ENCODE assay signal across 19 mouse cellular contexts in the genomic region with DNA sequence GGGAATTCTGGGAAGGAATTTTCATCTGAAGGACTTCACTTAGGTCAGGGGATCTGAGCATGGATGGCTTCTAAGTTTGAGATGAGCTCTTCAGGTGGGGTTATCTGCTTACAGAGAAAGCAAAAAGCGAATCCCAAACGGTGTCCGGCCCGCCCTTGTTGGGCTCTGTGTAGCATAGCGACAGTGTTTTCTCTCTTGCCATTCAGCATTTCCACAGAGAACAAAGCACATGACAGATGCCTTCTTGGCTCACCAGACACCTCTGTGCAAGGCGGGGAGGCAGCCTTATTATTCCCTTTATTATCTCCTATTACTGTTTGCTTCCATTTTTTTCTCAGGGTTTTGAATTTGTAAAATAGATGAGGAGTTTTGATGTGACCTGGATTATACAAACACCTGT.
DNase-seq lines count a peak whose midpoint lies in the region; ATAC-seq and TF ChIP-seq lines count a peak whose summit lies in the region.
"Had no signal": no experiment of that assay in that cellular context is flagged by ENCODE, and none has a peak within 500 bp of the region (broad histone marks: within the 10 kb centered on the region; RNA-seq: fewer than 3 reads in every experiment).

No protein-coding gene starts in this region.

- H3K9me3 ChIP-seq in forebrain, embryonic 12.5 days = no peaks in the 10 kb centered on the region
- H3K9me3 ChIP-seq in forebrain, embryonic 10.5 days = no peaks in the 10 kb centered on the region
- no peaks in the 10 kb centered on the region for H3K9me3 ChIP-seq in forebrain, embryonic 14.5 days (replicated peaks; ENCODE audit: control insufficient read depth, low read length)
- no peaks in the 10 kb centered on the region for H3K9me3 ChIP-seq in hindbrain, embryonic 15.5 days
- no peaks in the 10 kb centered on the region for H3K9me3 ChIP-seq in neural tube, embryonic 12.5 days
- H3K9me3 ChIP-seq: embryonic facial prominence, embryonic 13.5 days had no signal

- intact Hi-C loops in heart, adult 2 months (cut with DNase I) = no loop called here

- 53% methylated on average over 6 of the region's 6 CpGs for WGBS in forebrain, embryonic 12.5 days
- 79% methylated on average over 6 of the region's 6 CpGs for WGBS in forebrain, embryonic 10.5 days
- 29% methylated on average over 6 of the region's 6 CpGs for WGBS in forebrain, embryonic 14.5 days
- WGBS in hindbrain, embryonic 15.5 days = 29% methylated on average over 6 of the region's 6 CpGs
- WGBS in neural tube, embryonic 12.5 days = 53% methylated on average over 6 of the region's 6 CpGs
- whole genome bisulfite sequencing in heart, adult 2 months = 84% methylated on average over 6 of the region's 6 CpGs

- peak; percentile 76; the same call in 1 of the 2 replicates for ATAC-seq in forebrain, embryonic 12.5 days (ENCODE audit: low FRiP score)
- peak; percentile 86 for ATAC-seq in forebrain, embryonic 14.5 days
- ATAC-seq in hindbrain, embryonic 15.5 days (ENCODE audit: low FRiP score, low read depth) = peak; percentile 66; the same call in 1 of the 2 replicates
- ATAC-seq in neural tube, embryonic 12.5 days (ENCODE audit: low FRiP score, low read depth) = 0 out of 2 replicates have a peak, but pooled peaks have one; percentile 43
- ATAC-seq: intestine, postnatal 0 days had no signal

- no peak for TF ChIP-seq EP300 in heart, adult 2 months (IDR thresholded peaks at IDR 0.05; ENCODE audit: insufficient read depth, low read depth, low read length)

- H3K79me2 ChIP-seq in heart, adult 2 months (replicated peaks; ENCODE audit: control insufficient read depth, insufficient read depth, low read length) = no peaks in the 10 kb centered on the region

- H3K36me3 ChIP-seq in forebrain, embryonic 12.5 days (replicated peaks) = no peaks in the 10 kb centered on the region
- H3K36me3 ChIP-seq in forebrain, embryonic 10.5 days (replicated peaks) = no peaks in the 10 kb centered on the region
- H3K36me3 ChIP-seq in forebrain, embryonic 14.5 days (ENCODE audit: control insufficient read depth, insufficient read depth, low read length) = no peaks in the 10 kb centered on the region
- no peaks in the 10 kb centered on the region for H3K36me3 ChIP-seq in hindbrain, embryonic 15.5 days
- no peaks in the 10 kb centered on the region for H3K36me3 ChIP-seq in neural tube, embryonic 12.5 days
- H3K36me3 ChIP-seq in heart, adult 2 months (ENCODE audit: control insufficient read depth, insufficient read depth, low read length) = no peaks in the 10 kb centered on the region
- H3K36me3 ChIP-seq: embryonic facial prominence, embryonic 13.5 days had no signal

- H3K4me1 ChIP-seq in forebrain, embryonic 12.5 days = peaks cover 12% of the 10 kb centered on the region
- H3K4me1 ChIP-seq in forebrain, embryonic 10.5 days = peaks cover 10% of the 10 kb centered on the region
- H3K4me1 ChIP-seq in forebrain, embryonic 14.5 days (ENCODE audit: control insufficient read depth, insufficient read depth, low read length) = peaks cover 11% of the 10 kb centered on the region
- peaks cover 9% of the 10 kb centered on the region for H3K4me1 ChIP-seq in hindbrain, embryonic 15.5 days (replicated peaks)
- H3K4me1 ChIP-seq in neural tube, embryonic 12.5 days = peaks cover 3% of the 10 kb centered on the region; the same call in 1 of the 2 replicates
- H3K4me1 ChIP-seq in heart, adult 2 months (ENCODE audit: control insufficient read depth, insufficient read depth, low read length) = no peaks in the 10 kb centered on the region
- H3K4me1 ChIP-seq: embryonic facial prominence, embryonic 13.5 days had no signal

- no peak overlapping the region for H3K4me3 ChIP-seq in forebrain, embryonic 12.5 days (replicated peaks)
- H3K4me3 ChIP-seq in forebrain, embryonic 10.5 days = no peak overlapping the region
- no peak overlapping the region for H3K4me3 ChIP-seq in forebrain, embryonic 14.5 days (ENCODE audit: low read depth, low read length)
- H3K4me3 ChIP-seq in hindbrain, embryonic 15.5 days = no peak overlapping the region
- H3K4me3 ChIP-seq in neural tube, embryonic 12.5 days = no peak overlapping the region
- no peak overlapping the region for H3K4me3 ChIP-seq in heart, adult 2 months
- H3K4me3 ChIP-seq: embryonic facial prominence, embryonic 13.5 days; myocyte had no signal

- no peak for TF ChIP-seq POLR2A in heart, adult 2 months (IDR thresholded peaks at IDR 0.05; ENCODE audit: insufficient read depth, low read depth, low read length)

- H3K27ac ChIP-seq in forebrain, embryonic 12.5 days = no peak overlapping the region
- no peak overlapping the region for H3K27ac ChIP-seq in forebrain, embryonic 10.5 days
- peak overlapping the region; percentile 61; the same call in 1 of the 2 replicates for H3K27ac ChIP-seq in forebrain, embryonic 14.5 days (ENCODE audit: low read depth, low read length)
- H3K27ac ChIP-seq in hindbrain, embryonic 15.5 days (replicated peaks) = 0 out of 2 replicates have a peak overlapping the region, but pooled peaks have one; percentile 4
- no peak overlapping the region for H3K27ac ChIP-seq in neural tube, embryonic 12.5 days
- no peak overlapping the region for H3K27ac ChIP-seq in heart, adult 2 months
- H3K27ac ChIP-seq: embryonic facial prominence, embryonic 13.5 days had no signal

- no peak overlapping the region; the same call in 1 of the 2 replicates for H3K4me2 ChIP-seq in forebrain, embryonic 12.5 days
- H3K4me2 ChIP-seq in forebrain, embryonic 14.5 days (ENCODE audit: low read length) = no peak overlapping the region
- no peak overlapping the region for H3K4me2 ChIP-seq in hindbrain, embryonic 15.5 days
- H3K4me2 ChIP-seq in neural tube, embryonic 12.5 days (replicated peaks) = no peak overlapping the region
- H3K4me2 ChIP-seq: embryonic facial prominence, embryonic 13.5 days had no signal

- no peak for TF ChIP-seq CTCF in heart, adult 2 months (IDR thresholded peaks at IDR 0.05)

- H3K27me3 ChIP-seq in forebrain, embryonic 12.5 days = no peaks in the 10 kb centered on the region
- H3K27me3 ChIP-seq in forebrain, embryonic 10.5 days (ENCODE audit: poor library complexity, severe bottlenecking) = no peaks in the 10 kb centered on the region
- no peaks in the 10 kb centered on the region for H3K27me3 ChIP-seq in forebrain, embryonic 14.5 days (replicated peaks; ENCODE audit: control insufficient read depth, insufficient read depth, low read length)
- H3K27me3 ChIP-seq in hindbrain, embryonic 15.5 days = no peaks in the 10 kb centered on the region
- no peaks in the 10 kb centered on the region for H3K27me3 ChIP-seq in neural tube, embryonic 12.5 days (replicated peaks)
- no peaks in the 10 kb centered on the region for H3K27me3 ChIP-seq in heart, adult 2 months (ENCODE audit: control insufficient read depth, insufficient read depth, low read length)
- H3K27me3 ChIP-seq: CH12.LX; embryonic facial prominence, embryonic 13.5 days had no signal

- no peak overlapping the region for H3K9ac ChIP-seq in forebrain, embryonic 12.5 days
- no peak overlapping the region for H3K9ac ChIP-seq in forebrain, embryonic 14.5 days (ENCODE audit: low read length)
- H3K9ac ChIP-seq in hindbrain, embryonic 15.5 days = 0 out of 2 replicates have a peak overlapping the region, but pooled peaks have one; percentile 7
- no peak overlapping the region for H3K9ac ChIP-seq in neural tube, embryonic 12.5 days
- no peak overlapping the region for H3K9ac ChIP-seq in heart, adult 2 months (ENCODE audit: low read depth, low read length)
- H3K9ac ChIP-seq: embryonic facial prominence, embryonic 13.5 days had no signal

- no peak for DNase-seq in forebrain, embryonic 10.5 days (ENCODE audit: extremely low spot score, low spot score)
- peak; percentile 80 for DNase-seq in forebrain, embryonic 14.5 days (ENCODE audit: low spot score)
- DNase-seq in adrenal gland, postnatal 25 days = no peak
- DNase-seq in cerebellum, adult 9-10 months = no peak
- DNase-seq in heart, adult 2 months = no peak
- DNase-seq: adrenal gland, postnatal 36 days; cerebellum, postnatal 14 days; gastrocnemius, postnatal 10 days; heart, postnatal 14 days; kidney, postnatal 14 days; lung, adult 2 months; thymus, adult 2 months had no signal

Comparison
In these comparisons a context has a peak if more than half of its experiments do, and no peak if none do; other contexts are left out.
1. H3K27ac ChIP-seq: peak in forebrain, embryonic 14.5 days (single experiment) and hindbrain, embryonic 15.5 days (single experiment); none in forebrain, embryonic 12.5 days (single experiment), forebrain, embryonic 10.5 days (single experiment), neural tube, embryonic 12.5 days (single experiment) and heart, adult 2 months (single experiment).
2. Peak in every context shown above with its lines, with median percentiles within 50 percentile points of each other: ATAC-seq.